Mouse (Mus musculus): ENCODE data around the gene Kifc3.

GRCm38 (mm10) chr8:95157145-95157544 lies 45.5 kb downstream of the Kifc3 start:
- TF ChIP-seq CTCF (conservative IDR thresholded peaks at IDR 0.05 in 1 of 2, IDR thresholded peaks at IDR 0.05 in 1 of 2; ENCODE audit: low read depth in 2 of 2, low read length in 2 of 2): no peak
- no peak for TF ChIP-seq JUN (IDR thresholded peaks at IDR 0.05; ENCODE audit: insufficient read depth, low read depth, low read length)
- TF ChIP-seq MAFK (IDR thresholded peaks at IDR 0.05; ENCODE audit: insufficient replicate concordance, low read length): no peak
- no peak for TF ChIP-seq POLR2A (IDR thresholded peaks at IDR 0.05; ENCODE audit: low read depth, low read length)
- TF ChIP-seq MAZ (IDR thresholded peaks at IDR 0.05; ENCODE audit: low read depth, low read length): no peak
- TF ChIP-seq EP300 (IDR thresholded peaks at IDR 0.05; ENCODE audit: low read length): no peak
- no peak for TF ChIP-seq NRF1 (IDR thresholded peaks at IDR 0.05; ENCODE audit: low read depth, low read length)
- no peak for TF ChIP-seq USF1 (IDR thresholded peaks at IDR 0.05; ENCODE audit: low read depth, low read length)
- no peak for TF ChIP-seq ETS1 (conservative IDR thresholded peaks at IDR 0.05; ENCODE audit: low read depth, low read length)
- TF ChIP-seq MEF2A (IDR thresholded peaks at IDR 0.05; ENCODE audit: borderline replicate concordance, low read depth, low read length): no peak
- no peak for TF ChIP-seq GABPA (IDR thresholded peaks at IDR 0.05; ENCODE audit: insufficient replicate concordance, low read depth, low read length)

Measured in CH12.LX (cell line).